Mouse (Mus musculus) adrenal gland, adult 18-20 months (tissue): ENCODE data around the gene Hapln4. TPM values are rescaled to one million over a fixed set of nuclear protein-coding genes. Genes with fewer than 3 reads are reported as not detected.
"Not testable (repeated sequence)": the region's sequence is repeated elsewhere in the genome, so short reads cannot be mapped to it uniquely, and the experiment has no call there.

Experiments used
- DNase-seq, 2 experiments: peaks; one replicate each; pipeline ENCODE4 v3.0.0; 2021 to 2022; ENCODE audit warnings: low spot score in 2 of 2
- long read RNA-seq, 2 experiments: library from polyadenylated mRNA; stranded (forward); transcript quantifications; one replicate each; pipeline ENCODE4 v2.0.0; 2021
- total RNA-seq, 2 experiments: library from RNA; stranded (reverse); gene quantifications; 1 replicate in 1 of 2; 2 replicates in 1 of 2; pipeline ENCODE4 v1.2.3; 2021

Hapln4 gene
- total RNA-seq = 1 to 10 TPM in 1 of 2 experiments, under 1 TPM in 1; 0.83 to 3.0 TPM
- long read RNA-seq, experiment 1, partial matches to known transcripts = 0 of 3 reads
- long read RNA-seq, experiment 1, other reads (novel, unspliced or antisense) = 0 of 3 reads
- long read RNA-seq, experiment 2 = 0 reads

DNA sequence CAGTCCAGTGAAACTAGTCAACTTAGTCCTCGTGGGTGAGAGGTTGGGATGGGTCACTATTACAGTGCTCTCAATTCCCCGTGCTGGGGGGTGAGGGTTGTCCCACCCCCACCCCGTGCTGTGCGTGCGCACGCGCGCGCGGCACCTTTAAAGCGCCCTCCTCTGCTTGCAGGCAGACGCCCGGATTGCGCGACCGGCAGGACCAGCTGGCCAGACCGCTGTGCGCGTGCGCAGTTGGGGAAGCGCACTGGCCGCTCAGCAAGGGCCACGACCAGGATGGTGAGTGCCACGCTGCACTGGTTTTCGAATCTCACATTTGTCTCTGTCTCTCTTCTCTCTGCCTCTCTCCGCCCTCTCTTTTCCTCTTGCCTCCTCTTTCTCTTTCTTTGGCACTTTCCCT is at the start of gene Hapln4:
Gene Hapln4, plus strand, starts transcription at position 173 of the 400 bp plus-strand sequence.
- DNase-seq = peak; percentile 41 to 50

- no peak for DNase-seq
Observed at GRCm38 (mm10) chr8:70037994-70038393, 45.3 kb upstream of the Hapln4 start.

DNA sequence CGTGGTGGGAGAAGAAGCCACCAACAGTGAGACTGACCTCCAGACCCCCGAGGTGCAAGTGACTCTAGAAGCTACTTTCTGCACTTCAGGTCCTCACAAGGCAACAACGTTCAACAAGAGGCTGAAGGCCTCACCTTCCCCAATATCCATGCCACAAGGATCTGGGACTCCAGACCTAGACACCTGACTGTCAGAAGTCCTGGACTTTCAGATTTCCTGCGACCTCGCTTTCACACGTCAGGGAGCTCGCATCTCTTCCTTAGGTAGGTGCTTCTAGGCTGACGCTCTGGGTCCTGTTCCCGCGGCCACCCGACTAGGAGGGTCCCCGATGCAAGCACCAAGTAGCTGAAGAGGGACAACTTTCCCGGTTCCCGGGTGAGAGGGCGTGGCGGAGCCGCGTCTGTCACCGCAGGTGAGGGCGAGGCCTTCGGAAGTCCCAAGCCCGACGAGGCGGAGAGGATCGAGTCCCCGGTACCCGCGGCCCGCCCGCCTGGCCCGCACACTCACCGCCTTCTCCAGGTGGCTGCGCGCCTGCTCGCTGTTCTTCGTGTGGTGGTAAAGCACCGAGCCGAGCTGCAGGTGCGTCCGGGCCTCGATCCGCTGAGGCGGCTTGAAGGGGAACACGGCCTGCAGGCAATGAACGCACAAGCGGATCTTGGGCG is 41.2 kb upstream of the Hapln4 start:
- DNase-seq = peak in 1 of 2 experiments; percentile 48

GRCm38 (mm10) chr8:70042583-70043455 is 40.4 kb upstream of the Hapln4 start, which contains the start of the genes Mau2 and Sugp1:
Gene Mau2, minus strand, starts transcription at chr8:70042734.
Gene Sugp1, plus strand, starts transcription at chr8:70042813.
- peak; percentile 95 for DNase-seq

DNA sequence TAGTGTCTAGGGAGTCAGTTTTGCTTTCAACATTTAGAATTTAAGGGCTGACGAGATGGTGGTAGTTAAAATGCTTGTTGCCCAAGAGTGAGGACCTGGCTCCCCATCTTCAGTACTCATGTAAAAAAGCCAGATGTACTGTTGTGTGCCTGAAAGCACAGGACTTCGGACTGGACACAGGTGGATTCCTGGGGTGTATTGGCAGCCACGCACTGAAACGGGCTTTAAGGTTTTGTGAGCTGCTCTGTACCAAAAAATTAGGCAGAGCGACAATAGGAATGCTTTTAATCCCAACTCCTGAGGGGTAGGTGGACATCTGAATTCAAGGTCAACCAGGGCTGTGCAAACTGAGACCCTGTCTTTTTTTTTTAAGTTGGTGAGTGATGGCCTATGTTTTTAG is 39.3 kb upstream of the Hapln4 start:
- DNase-seq = no peak

- DNase-seq = no peak
Observed at GRCm38 (mm10) chr8:70049662-70050061, 33.6 kb upstream of the Hapln4 start.

GRCm38 (mm10) chr8:70050434-70050833 is 32.8 kb upstream of the Hapln4 start:
- not testable (repeated sequence) for DNase-seq

DNA sequence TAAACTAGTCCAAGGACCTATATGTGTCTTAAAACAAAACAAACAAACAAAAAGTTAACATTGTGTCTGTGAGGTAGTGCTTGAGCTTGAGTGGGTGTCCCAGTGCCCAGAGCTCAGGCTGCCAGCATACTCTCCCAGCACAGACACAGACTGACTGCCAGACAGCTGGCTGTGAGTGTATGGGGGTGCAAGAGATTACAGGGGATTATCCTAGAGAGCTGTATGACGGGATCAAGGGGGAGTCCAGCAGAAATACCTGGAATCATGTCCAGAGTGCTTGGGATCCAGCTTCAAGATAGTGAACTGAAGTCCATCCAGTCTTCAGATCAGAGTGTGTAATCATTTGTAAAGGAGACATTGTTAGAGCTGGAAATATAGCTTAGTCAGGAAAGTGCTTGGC is 25.5 kb upstream of the Hapln4 start:
- DNase-seq = no peak

- DNase-seq = no peak
Observed at GRCm38 (mm10) chr8:70071836-70072440, 11.3 kb upstream of the Hapln4 start.

DNA sequence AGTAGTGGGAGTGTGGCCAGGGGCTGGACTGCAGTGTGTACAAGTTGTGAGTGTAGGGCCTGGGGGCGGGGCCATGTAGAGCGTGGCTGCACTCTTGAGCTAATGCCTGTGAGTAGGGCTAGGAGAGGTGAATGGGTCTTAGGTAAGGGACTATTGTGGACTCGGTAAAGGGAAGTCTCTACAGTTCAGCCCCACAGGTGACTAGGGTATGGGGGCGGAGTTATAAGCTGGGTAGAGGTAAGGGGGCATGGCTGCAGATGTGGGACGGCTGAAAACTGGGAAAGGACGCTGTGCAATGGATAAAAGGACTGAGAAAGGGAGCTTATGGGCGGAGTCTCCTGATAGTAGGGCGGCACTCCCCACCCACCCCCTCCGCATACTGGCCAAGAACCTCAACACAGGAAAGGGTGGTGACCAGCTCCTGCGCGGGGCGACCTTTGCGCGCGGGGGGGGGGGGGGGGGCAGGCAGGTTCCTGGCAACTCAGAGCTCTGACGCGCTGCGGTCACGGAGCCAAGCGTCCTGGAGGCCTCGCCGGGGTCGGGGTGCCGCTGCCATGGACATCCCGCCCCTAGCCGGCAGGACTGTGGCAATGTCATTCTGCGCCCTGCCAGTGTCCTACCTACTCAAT is 10.7 kb upstream of the Hapln4 start, which contains the start of gene Tm6sf2:
Gene Tm6sf2, plus strand, starts transcription at position 484 of the 629 bp plus-strand sequence.
- peak; percentile 20 to 45 for DNase-seq

DNA sequence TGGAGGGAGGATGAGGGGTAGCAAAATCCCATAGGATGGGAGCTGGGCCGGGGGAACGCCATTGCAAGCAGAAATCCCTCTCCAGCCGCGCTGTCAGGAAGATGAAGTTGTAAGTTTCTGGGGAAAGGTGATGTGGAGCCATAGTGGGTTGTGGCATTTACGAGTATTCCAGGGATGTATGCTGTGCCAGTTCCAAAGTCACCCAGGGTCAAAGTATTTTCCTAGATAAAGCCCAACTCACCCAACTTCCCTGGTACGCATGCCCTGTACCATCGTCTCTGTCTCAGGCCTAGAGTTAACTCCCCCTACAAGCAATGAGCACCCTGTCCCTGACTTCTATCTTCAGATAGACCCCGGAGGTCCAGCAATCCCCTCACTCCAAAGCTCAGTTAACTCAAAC is 10.1 kb upstream of the Hapln4 start:
- no peak for DNase-seq

GRCm38 (mm10) chr8:70073682-70074081 is 9.6 kb upstream of the Hapln4 start:
- no peak for DNase-seq

DNA sequence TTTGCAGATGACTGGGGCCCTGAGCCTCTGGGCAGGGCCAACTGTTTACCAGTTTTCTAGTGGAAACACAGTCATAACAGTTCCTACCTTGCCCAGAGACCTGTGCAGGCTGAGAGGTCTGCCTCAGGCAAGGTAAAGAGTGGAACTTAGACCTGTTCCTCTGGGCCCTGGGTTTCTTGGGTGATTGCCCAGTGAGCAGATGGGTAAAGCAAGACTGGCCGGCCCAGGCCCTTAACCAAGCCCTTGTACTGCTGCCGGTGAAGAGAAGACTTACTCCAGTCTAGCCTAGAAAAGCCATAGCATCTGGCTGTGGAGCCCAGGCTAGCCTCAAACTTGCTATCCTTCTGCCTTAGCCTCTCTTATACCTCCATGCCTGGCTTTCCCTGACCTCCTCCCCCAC is 1.3 kb upstream of the Hapln4 start:
- DNase-seq = no peak

- DNase-seq = no peak
Observed at GRCm38 (mm10) chr8:70084191-70085065, 1.2 kb downstream of the Hapln4 start.

DNA sequence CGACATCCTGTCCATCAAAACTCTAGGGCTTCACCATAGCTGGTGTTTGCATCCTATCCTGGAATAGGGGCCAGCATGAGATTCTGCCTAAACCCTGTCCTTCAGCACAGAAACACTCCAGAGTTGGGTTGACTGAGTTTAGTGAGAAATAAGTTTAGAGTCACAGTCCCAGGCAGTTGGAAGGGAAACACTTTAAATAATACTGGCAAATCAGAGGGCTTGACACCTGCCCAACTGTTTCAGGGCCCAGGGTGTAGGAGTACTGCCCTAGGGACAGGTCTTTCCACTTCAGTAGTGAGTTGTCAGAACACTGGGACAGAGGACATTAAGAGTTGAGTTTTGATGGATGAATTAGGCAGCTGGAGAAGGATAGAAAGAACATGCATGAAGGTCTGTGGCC is 2.9 kb downstream of the Hapln4 start:
- DNase-seq = no peak

DNA sequence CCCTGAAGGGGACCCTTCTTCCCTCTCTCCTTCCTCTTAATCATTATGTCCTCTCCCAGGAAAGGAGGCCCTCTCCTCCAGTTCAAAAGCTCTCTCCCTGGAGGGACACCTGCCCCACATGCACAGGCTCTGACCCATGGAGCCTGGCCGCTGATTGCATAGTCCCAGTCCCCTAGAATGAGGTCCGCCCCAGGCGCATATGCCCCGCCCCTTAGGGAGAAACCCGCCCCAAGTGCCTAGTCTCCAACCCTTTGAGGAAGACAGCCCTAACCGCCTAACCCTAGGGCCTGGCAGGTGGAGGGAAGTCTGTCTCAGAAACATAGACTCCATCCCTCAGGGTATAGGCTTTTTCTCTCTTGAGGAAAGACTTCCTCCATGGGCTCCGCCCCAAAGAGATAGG is 4.0 kb downstream of the Hapln4 start:
- DNase-seq = no peak

DNA sequence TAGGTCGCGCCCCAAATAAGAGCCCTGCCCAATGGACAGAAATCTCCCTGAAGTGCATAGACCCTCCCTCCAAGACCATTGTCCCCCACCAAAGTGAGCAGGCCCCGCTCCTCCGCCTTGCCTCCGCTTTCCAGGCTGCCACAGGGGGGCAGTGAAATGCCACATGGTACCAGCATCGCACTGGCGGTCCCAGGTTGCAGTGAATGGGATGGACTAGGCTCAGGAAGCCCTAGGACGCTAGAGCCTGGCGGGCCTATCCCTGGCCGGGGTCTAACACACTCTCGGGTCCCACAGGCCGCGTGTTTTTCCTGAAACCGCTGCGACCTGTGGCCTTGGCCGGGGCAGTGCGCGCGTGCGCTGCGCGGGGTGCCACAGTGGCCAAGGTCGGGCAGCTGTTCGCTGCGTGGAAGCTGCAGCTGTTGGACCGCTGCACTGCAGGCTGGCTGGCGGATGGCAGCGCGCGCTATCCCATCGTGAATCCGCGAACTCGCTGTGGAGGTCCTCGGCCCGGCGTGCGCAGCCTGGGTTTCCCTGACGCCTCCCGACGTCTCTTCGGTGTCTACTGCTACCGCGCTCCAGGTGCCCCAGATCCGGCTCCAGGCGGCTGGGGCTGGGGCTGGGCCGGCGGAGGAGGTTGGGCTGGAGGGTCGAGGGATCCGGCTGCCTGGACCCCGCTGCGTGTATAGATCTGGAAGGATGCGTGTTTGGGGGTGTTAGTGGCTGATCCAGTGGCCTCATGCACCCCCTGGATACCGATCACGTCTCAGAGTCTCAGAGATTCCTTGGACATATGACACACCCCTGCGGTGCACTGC is 4.8 kb downstream of the Hapln4 start:
- peak in 1 of 2 experiments; percentile 38 for DNase-seq

DNA sequence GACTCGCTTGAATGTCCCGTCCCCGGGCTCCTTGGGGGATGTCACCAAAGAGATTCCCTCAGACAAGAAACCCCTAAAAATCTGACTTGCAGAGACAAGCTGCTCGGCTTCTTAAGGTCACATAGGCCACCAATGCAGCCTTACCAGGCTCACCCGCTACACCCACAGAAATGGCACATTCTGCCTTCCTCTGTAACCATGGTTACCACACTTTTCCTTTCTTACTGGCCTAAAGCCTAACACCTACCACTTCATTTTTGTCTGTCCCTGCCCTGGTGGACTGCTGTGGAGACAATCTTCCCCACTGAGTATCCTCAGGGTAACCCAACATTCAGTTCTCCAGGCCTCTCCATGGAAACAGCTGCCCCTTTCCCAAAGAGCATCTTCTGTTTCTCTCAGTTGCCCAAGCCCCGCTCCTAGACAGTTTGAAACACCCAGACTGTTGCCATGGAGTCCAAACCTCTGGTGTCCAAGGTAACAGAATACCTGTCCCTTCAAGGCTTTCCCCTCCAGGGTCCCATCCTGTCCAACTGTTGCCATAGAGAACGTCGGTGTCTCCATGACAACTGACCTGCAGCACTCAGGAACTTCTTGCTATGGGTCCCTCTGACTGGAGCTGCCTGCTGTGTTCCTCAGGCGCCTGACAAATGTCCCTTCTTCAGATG is 6.2 kb downstream of the Hapln4 start:
- no peak for DNase-seq

GRCm38 (mm10) chr8:70092786-70093185 is 9.5 kb downstream of the Hapln4 start:
- no peak for DNase-seq
